Mouse (Mus musculus): ENCODE data around the gene Casc1. TPM values are rescaled to one million over a fixed set of nuclear protein-coding genes. Genes with fewer than 3 reads are reported as not detected.

Casc1 gene
- polyA plus RNA-seq, 1 experiment: not detected

GRCm38 (mm10) chr6:145175571-145175981 lies 35.2 kb downstream of the Casc1 start:
- no peak for TF ChIP-seq GATA1 (IDR thresholded peaks at IDR 0.05; ENCODE audit: low read length)

GRCm38 (mm10) chr6:145173781-145174191 lies 37.0 kb downstream of the Casc1 start:
- no peak for TF ChIP-seq GATA1 (IDR thresholded peaks at IDR 0.05; ENCODE audit: low read length)

DNA sequence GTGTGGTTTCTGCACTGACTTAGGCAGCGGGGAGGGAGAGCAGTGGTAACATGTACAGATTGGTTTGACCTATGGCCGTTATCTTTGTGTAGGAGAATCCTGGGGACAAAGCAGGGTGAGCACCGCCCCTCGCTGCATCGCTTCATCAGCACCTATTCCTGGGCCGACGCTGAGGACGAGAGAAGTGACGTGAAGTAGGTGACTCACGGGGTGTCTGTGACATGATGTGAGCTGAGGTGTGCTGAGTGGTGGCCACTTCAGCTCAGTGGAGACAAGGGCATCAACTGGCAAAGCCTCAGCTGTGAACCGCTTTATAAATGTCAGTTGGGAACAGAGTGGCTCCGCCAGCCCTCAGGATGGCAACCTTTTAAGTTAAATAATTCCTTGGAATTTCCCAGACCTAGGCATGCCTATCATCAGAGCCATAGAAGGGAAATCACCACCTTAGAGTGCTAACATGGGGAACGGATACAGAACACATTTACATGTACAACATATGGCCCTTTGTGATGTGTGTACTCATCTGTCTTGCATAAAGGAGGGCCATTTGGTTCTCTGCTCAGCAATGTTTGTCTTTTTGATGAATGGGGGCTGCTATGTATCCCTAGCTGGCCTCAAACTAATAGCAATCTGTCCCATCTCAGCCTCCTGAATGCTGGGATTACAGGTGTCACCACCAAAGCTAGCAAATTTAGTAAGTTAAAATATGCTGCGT lies 38.8 kb downstream of the Casc1 start:
- no peak for TF ChIP-seq GATA1 (IDR thresholded peaks at IDR 0.05; ENCODE audit: low read length)

GRCm38 (mm10) chr6:145160581-145160980 lies 50.2 kb downstream of the Casc1 start:
- no peak for TF ChIP-seq GATA1 (IDR thresholded peaks at IDR 0.05; ENCODE audit: low read length)

DNA sequence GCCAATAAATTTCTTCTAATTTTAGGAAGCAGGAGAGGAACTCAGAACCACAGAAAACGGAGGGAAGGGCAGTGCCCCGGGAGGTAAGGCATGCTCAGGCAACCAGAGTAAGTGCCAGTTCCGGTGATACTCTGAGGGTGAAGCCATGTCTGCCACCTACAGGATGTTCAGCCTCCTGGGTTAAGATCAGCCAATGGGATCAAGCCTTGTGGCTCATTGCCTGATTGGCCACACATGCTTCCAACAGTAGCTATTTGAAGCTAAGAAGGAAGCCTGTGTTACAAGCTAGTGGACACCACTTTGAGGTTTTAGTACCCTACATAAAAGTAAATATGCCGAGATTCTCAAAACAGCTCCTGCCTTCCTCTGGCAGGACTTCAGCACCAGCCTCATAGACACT lies 52.2 kb downstream of the Casc1 start:
- TF ChIP-seq GATA1 (IDR thresholded peaks at IDR 0.05; ENCODE audit: low read length): no peak

DNA sequence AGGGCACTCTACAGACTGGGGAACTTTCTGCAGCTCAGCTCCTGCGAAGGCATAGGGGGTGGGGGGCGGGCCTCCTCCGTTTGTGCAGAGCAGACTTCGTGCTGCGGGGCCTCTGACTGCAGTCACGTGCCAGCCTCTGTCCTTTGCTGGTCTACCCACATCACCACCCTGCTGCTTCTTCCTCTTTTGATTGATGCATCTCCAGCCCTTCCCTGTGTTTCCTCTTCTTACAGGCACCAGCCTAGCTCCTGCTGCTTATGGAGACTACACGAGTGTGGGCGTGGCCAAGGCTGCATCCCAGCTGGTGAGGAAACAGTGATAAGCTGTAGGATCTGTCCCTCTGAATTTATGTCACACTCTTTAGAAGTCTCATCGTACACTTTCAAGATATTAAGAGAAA lies 61.8 kb downstream of the Casc1 start:
- no peak for TF ChIP-seq GATA1 (IDR thresholded peaks at IDR 0.05; ENCODE audit: low read length)

GRCm38 (mm10) chr6:145147716-145148115 lies 63.1 kb downstream of the Casc1 start:
- no peak for TF ChIP-seq GATA1 (IDR thresholded peaks at IDR 0.05; ENCODE audit: low read length)

DNA sequence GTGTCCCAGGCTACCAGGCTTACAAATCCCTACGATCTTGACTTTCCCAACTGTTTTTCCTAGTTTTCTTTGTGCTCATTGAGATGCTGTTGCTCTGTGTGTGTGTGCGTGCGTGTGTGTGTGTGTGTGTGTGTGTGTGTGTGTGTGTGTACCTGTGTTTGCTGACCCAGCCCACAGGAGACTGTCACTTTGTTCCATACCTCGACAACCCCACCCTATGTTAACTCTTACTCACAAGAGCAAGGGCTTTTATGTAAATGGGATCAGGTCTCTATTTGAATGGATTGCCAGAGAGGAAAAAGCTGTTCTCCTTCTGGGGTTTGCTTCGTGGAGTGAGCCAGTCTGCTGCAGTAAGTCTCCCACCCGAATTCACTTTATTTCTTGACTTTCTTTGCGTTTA lies 65.6 kb downstream of the Casc1 start:
- TF ChIP-seq GATA1 (IDR thresholded peaks at IDR 0.05; ENCODE audit: low read length): no peak

- TF ChIP-seq GATA1 (IDR thresholded peaks at IDR 0.05; ENCODE audit: low read length): no peak
These were observed 69.0 kb downstream of the Casc1 start for GRCm38 (mm10) chr6:145141827-145142226.

DNA sequence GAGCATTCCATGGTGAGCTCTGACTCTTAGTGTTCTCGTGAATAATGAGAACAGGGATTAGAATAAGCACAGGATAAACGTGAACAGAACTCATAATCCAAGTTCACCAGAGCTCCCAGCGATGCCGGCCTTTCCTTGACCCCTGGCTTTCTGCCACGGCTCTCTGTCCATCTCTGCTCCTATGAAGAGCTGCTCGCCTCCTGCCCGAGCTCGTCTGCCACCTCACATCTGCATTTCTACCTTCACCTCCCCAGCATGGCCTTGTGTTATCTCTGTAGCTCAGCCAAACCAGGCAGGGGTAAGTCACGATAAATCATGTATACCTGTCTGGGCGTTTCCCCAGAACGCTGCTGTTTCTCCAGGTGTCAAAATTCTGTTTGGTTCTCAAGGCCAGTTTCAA lies 70.1 kb downstream of the Casc1 start:
- TF ChIP-seq GATA1 (IDR thresholded peaks at IDR 0.05; ENCODE audit: low read length): no peak

DNA sequence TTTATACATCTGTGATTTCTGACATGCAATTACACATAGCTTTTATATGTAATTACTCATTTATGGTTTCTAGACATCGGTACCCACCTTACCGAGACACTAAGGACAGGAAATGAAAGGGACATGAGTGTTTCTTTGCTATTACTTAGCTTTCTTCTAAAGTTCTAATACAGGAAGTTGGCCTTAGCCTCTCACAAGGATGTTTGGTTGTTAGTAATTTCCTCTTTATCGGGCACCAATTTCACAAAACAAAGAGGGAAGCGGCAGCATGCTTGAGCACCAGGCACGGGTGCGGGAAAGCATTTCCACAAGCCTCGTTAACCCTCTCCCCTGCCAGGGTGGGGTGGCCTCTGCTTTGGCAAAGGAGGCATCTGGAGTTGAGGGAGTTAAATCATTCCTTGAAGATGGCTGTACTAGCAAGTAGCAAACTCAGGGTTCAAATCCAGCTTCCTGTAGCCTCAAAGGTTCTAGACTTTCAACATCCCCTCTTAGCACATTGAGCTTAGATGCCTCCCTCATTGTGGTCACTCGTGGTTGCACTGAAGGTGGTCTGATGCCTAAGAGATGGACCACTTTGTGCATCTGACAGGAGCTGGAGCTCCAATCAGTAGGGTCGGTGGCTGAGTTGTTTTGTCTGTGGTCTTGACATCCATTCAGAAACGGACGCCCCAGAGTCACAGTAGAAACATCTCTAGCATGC lies 70.9 kb downstream of the Casc1 start:
- no peak for TF ChIP-seq GATA1 (IDR thresholded peaks at IDR 0.05; ENCODE audit: low read length)

GRCm38 (mm10) chr6:145139236-145139635 lies 71.6 kb downstream of the Casc1 start:
- no peak for TF ChIP-seq GATA1 (IDR thresholded peaks at IDR 0.05; ENCODE audit: low read length)

- TF ChIP-seq GATA1 (IDR thresholded peaks at IDR 0.05; ENCODE audit: low read length): no peak
These were observed 74.0 kb downstream of the Casc1 start for GRCm38 (mm10) chr6:145136831-145137230.

DNA sequence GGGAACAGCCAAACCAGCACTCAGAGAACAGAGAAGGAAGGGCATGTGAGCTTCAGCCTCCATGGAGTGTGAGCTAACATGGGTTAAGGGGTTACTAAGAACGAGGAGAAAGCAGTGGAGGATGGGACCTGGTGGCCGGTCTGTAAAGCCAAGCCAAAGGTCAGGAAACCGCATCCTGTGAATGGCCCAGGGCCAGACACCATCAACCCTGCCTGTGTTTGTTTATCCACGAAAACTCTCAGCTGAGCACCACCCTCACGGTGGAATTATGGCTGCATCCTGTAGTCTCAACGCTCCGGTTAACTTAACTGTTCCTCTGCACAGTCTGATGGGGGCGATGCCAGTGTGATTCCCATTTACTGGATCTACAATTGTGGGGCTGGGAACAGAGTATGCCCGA lies 75.0 kb downstream of the Casc1 start:
- no peak for TF ChIP-seq GATA1 (IDR thresholded peaks at IDR 0.05; ENCODE audit: low read length)

GRCm38 (mm10) chr6:145135295-145135694 lies 75.5 kb downstream of the Casc1 start:
- TF ChIP-seq GATA1 (IDR thresholded peaks at IDR 0.05; ENCODE audit: low read length): no peak

- no peak for TF ChIP-seq GATA1 (IDR thresholded peaks at IDR 0.05; ENCODE audit: low read length)
These were observed 78.8 kb downstream of the Casc1 start for GRCm38 (mm10) chr6:145131991-145132390.

- TF ChIP-seq GATA1 (IDR thresholded peaks at IDR 0.05; ENCODE audit: low read length): no peak
These were observed 81.2 kb downstream of the Casc1 start for GRCm38 (mm10) chr6:145129563-145129962.

Measured in G1E-ER4 (cell line).